Mouse (Mus musculus): ENCODE measurements around the gene Gldc.

GRCm38 (mm10) chr19:30179979-30180378, 4.8 kb upstream of the Gldc start:
- TF ChIP-seq CTCF (conservative IDR thresholded peaks at IDR 0.05; ENCODE audit: insufficient read depth, insufficient read length, low read depth, low read length) = no peak
- TF ChIP-seq POLR2A (IDR thresholded peaks at IDR 0.05; ENCODE audit: low read depth, low read length) = no peak
